Mouse (Mus musculus) MEL (cell line): ENCODE data around the gene Stk4. TPM values are rescaled to one million over a fixed set of nuclear protein-coding genes. Genes with fewer than 3 reads are reported as not detected.

Source experiments
- DNase-seq: peaks from one replicate; pipeline ENCODE4 v3.0.0; 2011; ENCODE audit warnings: low read depth, low spot score
- H3K27ac ChIP-seq: 2 replicates; pipeline ENCODE4 v1.5.1; 2012; ENCODE audit warnings: low read depth, mild to moderate bottlenecking, control low read depth, low read length, moderate library complexity; ENCODE audit not compliant: control insufficient read depth
- H3K27me3 ChIP-seq, 2 experiments: fragments of 150-350 bp in 1 of 2; sonication (generic) in 1 of 2; 2 replicates each; pipeline ENCODE4 v1.6.1; 2012; ENCODE audit warnings: low read length in 2 of 2, mild to moderate bottlenecking in 2 of 2, improper control_type of control experiment in 1 of 2, moderate library complexity in 1 of 2; ENCODE audit not compliant: insufficient read depth in 2 of 2, control insufficient read depth in 1 of 2
- H3K36me3 ChIP-seq, 2 experiments: 2 replicates each; pipeline ENCODE4 v1.6.1; 2012 to 2014; ENCODE audit warnings: low read length in 2 of 2, improper control_type of control experiment in 1 of 2, inconsistent platforms in 1 of 2, mild to moderate bottlenecking in 1 of 2; ENCODE audit not compliant: insufficient read depth in 2 of 2, control insufficient read depth in 1 of 2
- H3K4me1 ChIP-seq, 2 experiments: fragments of 150-350 bp in 1 of 2; sonication (generic) in 1 of 2; 2 replicates each; pipeline ENCODE4 v1.6.1; 2012; ENCODE audit warnings: low read length in 2 of 2, improper control_type of control experiment in 1 of 2, mild to moderate bottlenecking in 1 of 2; ENCODE audit not compliant: insufficient read depth in 2 of 2, control insufficient read depth in 1 of 2
- H3K4me3 ChIP-seq, 2 experiments: fragments of 150-350 bp in 1 of 2; sonication (generic) in 1 of 2; 2 replicates each; pipeline ENCODE4 v1.5.1; 2012; ENCODE audit warnings: low read depth in 2 of 2, low read length in 2 of 2, mild to moderate bottlenecking in 2 of 2, moderate library complexity in 2 of 2, control low read depth in 1 of 2, improper control_type of control experiment in 1 of 2; ENCODE audit not compliant: control insufficient read depth in 1 of 2, insufficient read depth in 1 of 2
- H3K79me2 ChIP-seq: 2 replicates; pipeline ENCODE4 v1.6.1; 2012; ENCODE audit warnings: mild to moderate bottlenecking, low read length, moderate library complexity; ENCODE audit not compliant: control insufficient read depth, poor library complexity, insufficient read depth
- H3K9ac ChIP-seq: 2 replicates; pipeline ENCODE4 v1.6.1; 2012; ENCODE audit warnings: low read depth, mild to moderate bottlenecking, control low read depth, low read length, moderate library complexity; ENCODE audit not compliant: control insufficient read depth, poor library complexity, severe bottlenecking
- H3K9me3 ChIP-seq: fragments of 150-350 bp; sonication (generic); replicated peaks from 2 replicates; pipeline ENCODE4 v1.6.1; 2012; ENCODE audit warnings: mild to moderate bottlenecking, low read length, improper control_type of control experiment, moderate library complexity; ENCODE audit not compliant: insufficient read depth
- BHLHE40 ChIP-seq: IDR thresholded peaks from 2 replicates; pipeline ENCODE4 v1.6.1; 2012; ENCODE audit warnings: low read depth, mild to moderate bottlenecking, inconsistent platforms, low read length, improper control_type of control experiment, borderline replicate concordance
- CHD1 ChIP-seq: IDR thresholded peaks from 2 replicates; pipeline ENCODE4 v1.6.1; 2012; ENCODE audit warnings: low read depth, mild to moderate bottlenecking, inconsistent platforms, low read length, improper control_type of control experiment
- E2F4 ChIP-seq: IDR thresholded peaks from 2 replicates; pipeline ENCODE4 v1.6.1; 2011; ENCODE audit warnings: low read depth, low read length, improper control_type of control experiment, borderline replicate concordance
- ETS1 ChIP-seq: IDR thresholded peaks from 2 replicates; pipeline ENCODE4 v1.6.1; 2012; ENCODE audit warnings: low read depth, mild to moderate bottlenecking, inconsistent platforms, low read length, improper control_type of control experiment, moderate library complexity
- GABPA ChIP-seq: IDR thresholded peaks from 2 replicates; pipeline ENCODE4 v1.6.1; 2012; ENCODE audit warnings: low read depth, mild to moderate bottlenecking, inconsistent platforms, low read length, improper control_type of control experiment, moderate library complexity
- MAX ChIP-seq: IDR thresholded peaks from 2 replicates; pipeline ENCODE4 v1.6.1; 2011; ENCODE audit warnings: low read length, improper control_type of control experiment
- MAZ ChIP-seq: IDR thresholded peaks from 2 replicates; pipeline ENCODE4 v1.6.1; 2012; ENCODE audit warnings: low read depth, mild to moderate bottlenecking, inconsistent platforms, low read length, improper control_type of control experiment
- MEF2A ChIP-seq: IDR thresholded peaks from 2 replicates; pipeline ENCODE4 v1.6.1; 2014; ENCODE audit warnings: low read depth, mild to moderate bottlenecking, inconsistent platforms, low read length, improper control_type of control experiment; ENCODE audit not compliant: poor library complexity, insufficient replicate concordance, severe bottlenecking; ENCODE audit errors: extremely low read depth
- MYB ChIP-seq: IDR thresholded peaks from 2 replicates; pipeline ENCODE4 v1.6.1; 2011; ENCODE audit warnings: mild to moderate bottlenecking, low read depth, low read length, improper control_type of control experiment
- NELFE ChIP-seq: IDR thresholded peaks from 2 replicates; pipeline ENCODE4 v1.6.1; 2011; ENCODE audit warnings: low read depth, low read length, improper control_type of control experiment
- NRF1 ChIP-seq: IDR thresholded peaks from 2 replicates; pipeline ENCODE4 v1.6.1; 2014; ENCODE audit warnings: low read depth, mild to moderate bottlenecking, inconsistent platforms, low read length, improper control_type of control experiment, moderate library complexity; ENCODE audit not compliant: poor library complexity, insufficient read depth, severe bottlenecking
- POLR2A ChIP-seq, 2 experiments: IDR thresholded peaks; 2 replicates each; pipeline ENCODE4 v1.6.1; 2011 to 2012; ENCODE audit warnings: low read length in 2 of 2, mild to moderate bottlenecking in 2 of 2, control low read depth in 1 of 2, improper control_type of control experiment in 1 of 2, low read depth in 1 of 2, moderate library complexity in 1 of 2; ENCODE audit not compliant: control insufficient read depth in 1 of 2, insufficient read depth in 1 of 2, poor library complexity in 1 of 2
- POLR2AphosphoS2 ChIP-seq: IDR thresholded peaks from 2 replicates; pipeline ENCODE4 v1.6.1; 2011; ENCODE audit warnings: low read length, improper control_type of control experiment
- POLR2AphosphoS5 ChIP-seq: IDR thresholded peaks from 2 replicates; pipeline ENCODE4 v1.6.1; 2012; ENCODE audit warnings: low read depth, borderline replicate concordance, mild to moderate bottlenecking, inconsistent platforms, low read length, moderate library complexity, mixed read lengths
- RCOR1 ChIP-seq: IDR thresholded peaks from 2 replicates; pipeline ENCODE4 v1.6.1; 2012; ENCODE audit warnings: low read depth, mild to moderate bottlenecking, inconsistent platforms, low read length, improper control_type of control experiment
- SMC3 ChIP-seq: IDR thresholded peaks from 2 replicates; pipeline ENCODE4 v1.6.1; 2011; ENCODE audit warnings: low read depth, low read length, improper control_type of control experiment
- TAL1 ChIP-seq: IDR thresholded peaks from 2 replicates; pipeline ENCODE4 v1.6.1; 2012; ENCODE audit warnings: mild to moderate bottlenecking, inconsistent platforms, low read length, moderate library complexity, mixed read lengths
- TBP ChIP-seq: IDR thresholded peaks from 2 replicates; pipeline ENCODE4 v1.8.0; 2011; ENCODE audit warnings: low read depth, low read length, improper control_type of control experiment
- UBTF ChIP-seq: IDR thresholded peaks from 2 replicates; pipeline ENCODE4 v1.6.1; 2012; ENCODE audit warnings: low read depth, mild to moderate bottlenecking, inconsistent platforms, low read length, improper control_type of control experiment, moderate library complexity, borderline replicate concordance; ENCODE audit not compliant: insufficient read depth
- USF1 ChIP-seq: IDR thresholded peaks from 2 replicates; pipeline ENCODE4 v1.6.1; 2014; ENCODE audit warnings: low read depth, mild to moderate bottlenecking, inconsistent platforms, low read length, improper control_type of control experiment, moderate library complexity
- USF2 ChIP-seq, 2 experiments: IDR thresholded peaks; 2 replicates each; pipeline ENCODE4 v1.6.1; 2011 to 2012; ENCODE audit warnings: improper control_type of control experiment in 2 of 2, low read length in 2 of 2, borderline replicate concordance in 1 of 2, inconsistent platforms in 1 of 2, low read depth in 1 of 2, mild to moderate bottlenecking in 1 of 2; ENCODE audit not compliant: insufficient read depth in 1 of 2
- ZC3H11A ChIP-seq: IDR thresholded peaks from 2 replicates; pipeline ENCODE4 v1.6.1; 2012; ENCODE audit warnings: low read depth, mild to moderate bottlenecking, inconsistent platforms, low read length, improper control_type of control experiment
- ZKSCAN1 ChIP-seq: IDR thresholded peaks from 2 replicates; pipeline ENCODE4 v1.6.1; 2012; ENCODE audit warnings: low read depth, mild to moderate bottlenecking, inconsistent platforms, low read length, improper control_type of control experiment, moderate library complexity
- ZMIZ1 ChIP-seq: IDR thresholded peaks from 2 replicates; pipeline ENCODE4 v1.6.1; 2012; ENCODE audit warnings: low read depth, mild to moderate bottlenecking, inconsistent platforms, low read length, improper control_type of control experiment, moderate library complexity
- polyA plus RNA-seq, 2 experiments: library from polyadenylated mRNA; stranded (reverse) in 1 of 2; unstranded in 1 of 2; fragments of >175 nt in 1 of 2; fragments of >200 nt in 1 of 2; gene quantifications; 2 replicates each; pipeline versions ENCODE4 v1.2.1 to v1.2.4; 2012; ENCODE audit warnings: low replicate concordance in 2 of 2, low read depth in 1 of 2; ENCODE audit not compliant: insufficient read length in 2 of 2, insufficient read depth in 1 of 2, missing spikeins in 1 of 2
- total RNA-seq: library from RNA; depleted of rRNA; stranded (reverse); fragments of 300-350 nt; gene quantifications from 2 replicates; pipeline ENCODE4 v1.2.3, GENCODE M21; 2012

Gene Stk4
- total and polyA plus RNA-seq, 3 experiments = 46.8 to 56.1 TPM; not detected in 1

DNA sequence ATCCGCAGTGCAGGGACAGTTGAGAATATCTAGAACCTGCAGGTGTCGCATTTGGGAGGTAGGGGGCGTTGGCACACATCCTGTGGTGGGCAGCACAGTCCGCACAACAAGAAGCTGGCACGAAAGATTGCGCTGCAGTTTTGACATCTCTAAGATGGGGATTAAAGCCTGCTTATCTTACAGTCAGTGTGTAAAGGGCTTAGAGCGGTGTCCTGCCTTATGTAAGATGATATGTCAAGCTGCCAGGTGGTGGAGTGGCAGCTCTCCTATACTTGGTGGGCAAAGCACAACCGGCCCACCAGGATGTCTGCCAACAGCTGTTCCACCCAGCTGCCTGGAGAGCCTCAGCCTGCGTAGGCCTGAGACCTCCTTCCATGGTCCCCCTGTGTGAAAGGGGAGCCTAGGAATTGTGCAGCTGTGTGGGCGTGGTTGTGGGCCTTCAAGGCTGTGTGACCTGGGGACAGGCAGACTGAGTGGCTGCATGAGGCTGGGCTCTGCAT, 33.6 kb upstream of the Stk4 start (continued):
- no peak for TF ChIP-seq RCOR1

DNA sequence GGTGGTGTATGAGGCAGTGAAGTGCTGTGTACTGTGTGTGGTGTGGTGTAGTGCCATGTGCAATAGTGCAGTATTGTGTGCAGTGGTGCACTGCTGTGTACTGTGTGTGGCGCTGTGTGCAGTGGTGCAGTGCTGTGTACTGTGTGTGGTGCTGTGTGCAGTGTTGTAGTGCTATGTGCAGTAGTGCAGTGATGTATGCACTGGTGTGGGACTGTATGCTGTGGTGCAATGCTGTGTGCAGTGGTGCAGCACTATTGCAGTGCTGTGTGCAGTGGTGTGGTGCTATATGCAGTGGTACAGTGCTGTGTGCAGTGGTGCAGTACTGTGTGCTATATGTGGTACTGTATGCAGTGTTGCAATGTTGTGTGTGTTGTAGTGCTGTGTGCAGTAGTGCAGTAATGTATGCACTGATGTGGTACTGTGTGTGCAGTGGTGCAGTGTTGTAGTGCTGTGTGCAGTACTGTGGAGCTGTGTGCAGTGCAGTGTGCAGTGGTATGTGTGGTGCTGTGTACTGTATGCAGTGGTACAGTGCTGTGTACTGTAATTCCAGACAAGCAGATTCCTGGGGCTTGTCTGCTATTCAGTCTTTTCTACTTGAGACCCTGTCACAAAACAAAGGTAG, 31.6 kb upstream of the Stk4 start:
- Histone ChIP-seq H3K36me3 (no peaks in the 10 kb centered on the region), H3K4me3 (no peak overlapping the region), H3K9ac (no peak overlapping the region), H3K79me2 (no peaks in the 10 kb centered on the region)
- TF ChIP-seq POLR2AphosphoS5 = peak; percentile 81; the same call in 1 of the 2 replicates
- TF ChIP-seq MAZ = no peak
- TF ChIP-seq USF2 (IDR thresholded peaks at IDR 0.05; ENCODE audit: borderline replicate concordance in 1 of 2, insufficient read depth in 1 of 2, low read depth in 1 of 2, low read length in 2 of 2) = no peak
- no peak for TF ChIP-seq E2F4
- TF ChIP-seq POLR2A (IDR thresholded peaks at IDR 0.05; ENCODE audit: control insufficient read depth in 1 of 2, insufficient read depth in 1 of 2, low read depth in 1 of 2, low read length in 2 of 2, poor library complexity in 1 of 2) = no peak
- no peak for TF ChIP-seq NRF1
- TF ChIP-seq TAL1 = no peak
- TF ChIP-seq, all 39 proteins: peak for 1
- Histone ChIP-seq H3K27me3 (no peaks in the 10 kb centered on the region), H3K9me3 (no peaks in the 10 kb centered on the region), H3K4me1 (no peaks in the 10 kb centered on the region), H3K27ac (no peak overlapping the region)
- DNase-seq = no peak

DNA sequence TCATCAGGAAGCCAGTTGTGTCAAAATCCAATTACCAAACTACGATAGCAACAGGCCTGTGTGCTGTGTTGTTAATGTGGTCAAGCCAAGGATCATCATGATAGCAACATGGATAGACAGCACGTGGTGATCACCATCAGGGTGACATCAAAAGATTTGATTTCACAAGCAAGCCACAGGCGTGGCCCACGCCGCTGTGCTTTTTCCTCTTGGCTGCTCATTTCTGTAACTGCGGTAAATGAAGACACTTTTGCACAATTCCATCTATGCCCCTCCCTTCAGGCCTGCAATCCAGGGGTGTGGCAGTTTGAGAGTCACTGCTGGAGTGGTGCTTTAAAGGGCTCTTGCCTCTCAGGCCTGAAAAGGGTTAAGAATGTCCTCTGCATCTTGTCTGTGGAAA, 29.2 kb upstream of the Stk4 start:
- no peaks in the 10 kb centered on the region for H3K4me1 ChIP-seq
- no peaks in the 10 kb centered on the region for H3K36me3 ChIP-seq
- no peaks in the 10 kb centered on the region for H3K9me3 ChIP-seq
- no peaks in the 10 kb centered on the region for H3K27me3 ChIP-seq
- no peak overlapping the region for H3K4me3 ChIP-seq
- H3K27ac ChIP-seq = no peak overlapping the region
- H3K79me2 ChIP-seq = no peaks in the 10 kb centered on the region
- no peak for DNase-seq
- H3K9ac ChIP-seq = no peak overlapping the region
- TF ChIP-seq TBP (no peak), CHD1 (no peak), POLR2AphosphoS5 (no peak), MYB (no peak), POLR2AphosphoS2 (no peak), NELFE (no peak), ZKSCAN1 (no peak), MAX (no peak), ZMIZ1 (no peak), BHLHE40 (no peak), SMC3 (no peak), USF2 (IDR thresholded peaks at IDR 0.05; ENCODE audit: borderline replicate concordance in 1 of 2, insufficient read depth in 1 of 2, low read depth in 1 of 2, low read length in 2 of 2) (no peak), MAZ (no peak), ETS1 (no peak), GABPA (no peak), UBTF (no peak), ZC3H11A (no peak), MEF2A (no peak), USF1 (no peak)
